Mouse (Mus musculus) limb, embryonic 10.5 days (tissue): Measurements from ENCODE around the gene AU040320. TPM values are rescaled to one million over a fixed set of nuclear protein-coding genes. Genes with fewer than 3 reads are reported as not detected.

Experiments used
- DNase-seq: peaks from one replicate; pipeline ENCODE4 v3.0.0-alpha.2; 2017; ENCODE audit warnings: low spot score
- H3K27ac ChIP-seq: fragments of 300-500 bp; sonication (generic); 2 replicates; pipeline ENCODE4 v1.5.1; 2016; ENCODE audit warnings: mild to moderate bottlenecking
- H3K27me3 ChIP-seq: fragments of 300-500 bp; sonication (generic); 2 replicates; pipeline ENCODE4 v1.6.1; 2016; ENCODE audit warnings: low read depth, mild to moderate bottlenecking; ENCODE audit not compliant: poor library complexity, severe bottlenecking
- H3K36me3 ChIP-seq: fragments of 300-500 bp; sonication (generic); 2 replicates; pipeline ENCODE4 v1.6.1; 2016; ENCODE audit warnings: mild to moderate bottlenecking, moderate library complexity
- H3K4me1 ChIP-seq: fragments of 300-500 bp; sonication (generic); 2 replicates; pipeline ENCODE4 v1.6.1; 2016
- H3K4me3 ChIP-seq: fragments of 300-500 bp; sonication (generic); 2 replicates; pipeline ENCODE4 v1.5.1; 2016; ENCODE audit warnings: mild to moderate bottlenecking, moderate library complexity
- H3K9me3 ChIP-seq: fragments of 300-500 bp; sonication (generic); replicated peaks from 2 replicates; pipeline ENCODE4 v1.6.1; 2016; ENCODE audit warnings: mild to moderate bottlenecking
- WGBS: fragments of 180-500 bp; shearing (Covaris S2); methylation state at CpG from one replicate; pipeline ENCODE4 v1.1.7; 2016; 5-methylcytosine and 5-hydroxymethylcytosine counted together
- polyA plus RNA-seq: library from polyadenylated mRNA; unstranded; fragments of >200 nt; fragmentation: Nextera tagmentation; extraction: Ambion mirVana; gene quantifications from 2 replicates; pipeline ENCODE4 v1.2.1, GENCODE M21; 2016

AU040320 gene
- polyA plus RNA-seq, 1 experiment from 2014 or later: 19.8 TPM

- Histone ChIP-seq H3K36me3 (0 out of 2 replicates have a peak, but pooled peaks cover 2% of the 10 kb centered on the region), H3K27me3 (no peaks in the 10 kb centered on the region), H3K4me3 (no peak overlapping the region), H3K9me3 (no peaks in the 10 kb centered on the region), H3K4me1 (peaks cover 45% of the 10 kb centered on the region), H3K27ac (peak overlapping the region; percentile 30; the same call in 1 of the 2 replicates)
- DNase-seq: no peak
- whole genome bisulfite sequencing: 53% methylated on average over 8 of the region's 8 CpGs
Observed at GRCm38 (mm10) chr4:126779148-126779581, 25.8 kb downstream of the AU040320 start.

- DNase-seq: no peak
- Histone ChIP-seq H3K9me3 (no peaks in the 10 kb centered on the region), H3K36me3 (0 out of 2 replicates have a peak, but pooled peaks cover 2% of the 10 kb centered on the region), H3K4me3 (no peak overlapping the region), H3K4me1 (peaks cover 45% of the 10 kb centered on the region), H3K27ac (peak overlapping the region; percentile 46; the same call in 1 of the 2 replicates), H3K27me3 (no peaks in the 10 kb centered on the region)
- WGBS: 76% methylated on average over 12 of the region's 12 CpGs
Observed at GRCm38 (mm10) chr4:126779826-126780775, 26.8 kb downstream of the AU040320 start.

- H3K4me1 ChIP-seq: peaks cover 45% of the 10 kb centered on the region
- 84% methylated on average over 3 of the region's 3 CpGs for WGBS
- H3K27ac ChIP-seq: peak overlapping the region; percentile 66
Observed at GRCm38 (mm10) chr4:126781871-126782270, 28.5 kb downstream of the AU040320 start.

GRCm38 (mm10) chr4:126782512-126782911, 29.2 kb downstream of the AU040320 start:
- H3K9me3 ChIP-seq: no peaks in the 10 kb centered on the region
- H3K4me1 ChIP-seq: peaks cover 45% of the 10 kb centered on the region
- no peak overlapping the region for H3K4me3 ChIP-seq
- no peak overlapping the region for H3K27ac ChIP-seq
- 93% methylated on average over 8 of the region's 8 CpGs for WGBS
- H3K27me3 ChIP-seq: no peaks in the 10 kb centered on the region
- DNase-seq: no peak
- H3K36me3 ChIP-seq: no peaks in the 10 kb centered on the region

More at GRCm38 (mm10) chr4:126781871-126782270, 28.5 kb downstream of the AU040320 start:
- Histone ChIP-seq H3K27me3 (no peaks in the 10 kb centered on the region), H3K4me3 (no peak overlapping the region), H3K36me3 (no peaks in the 10 kb centered on the region), H3K9me3 (no peaks in the 10 kb centered on the region)
- no peak for DNase-seq

- H3K27me3 ChIP-seq: no peaks in the 10 kb centered on the region
- no peaks in the 10 kb centered on the region for H3K36me3 ChIP-seq
- H3K4me1 ChIP-seq: peaks cover 45% of the 10 kb centered on the region
- H3K4me3 ChIP-seq: no peak overlapping the region
- no peak for DNase-seq
- 87% methylated on average over 8 of the region's 8 CpGs for WGBS
- H3K27ac ChIP-seq: no peak overlapping the region
- no peaks in the 10 kb centered on the region for H3K9me3 ChIP-seq
Observed at GRCm38 (mm10) chr4:126782996-126783395, 29.7 kb downstream of the AU040320 start.

- no peak overlapping the region for H3K27ac ChIP-seq
- no peaks in the 10 kb centered on the region for H3K27me3 ChIP-seq
- H3K9me3 ChIP-seq: no peaks in the 10 kb centered on the region
- H3K36me3 ChIP-seq: peaks cover 36% of the 10 kb centered on the region
- H3K4me1 ChIP-seq: no peaks in the 10 kb centered on the region
- 97% methylated on average over 7 of the region's 7 CpGs for WGBS
- H3K4me3 ChIP-seq: no peak overlapping the region
- DNase-seq: no peak
Observed at GRCm38 (mm10) chr4:126792341-126793102, 39.2 kb downstream of the AU040320 start.

GRCm38 (mm10) chr4:126802174-126802573, 48.8 kb downstream of the AU040320 start:
- 0 out of 2 replicates have a peak, but pooled peaks cover 3% of the 10 kb centered on the region for H3K36me3 ChIP-seq
- H3K27me3 ChIP-seq: no peaks in the 10 kb centered on the region
- 0 out of 2 replicates have a peak, but pooled peaks cover 3% of the 10 kb centered on the region for H3K4me1 ChIP-seq
- H3K9me3 ChIP-seq: no peaks in the 10 kb centered on the region
- DNase-seq: no peak
- no peak overlapping the region for H3K27ac ChIP-seq
- H3K4me3 ChIP-seq: no peak overlapping the region
- WGBS: 91% methylated on average over 8 of the region's 8 CpGs

GRCm38 (mm10) chr4:126803268-126803873, 50.0 kb downstream of the AU040320 start:
- 0 out of 2 replicates have a peak, but pooled peaks cover 3% of the 10 kb centered on the region for H3K36me3 ChIP-seq

GRCm38 (mm10) chr4:126805741-126806140, 52.4 kb downstream of the AU040320 start:
- no peaks in the 10 kb centered on the region for H3K27me3 ChIP-seq
- 0 out of 2 replicates have a peak, but pooled peaks cover 3% of the 10 kb centered on the region for H3K4me1 ChIP-seq
- WGBS: 74% methylated on average over 4 of the region's 4 CpGs
- no peak for DNase-seq
- no peak overlapping the region for H3K4me3 ChIP-seq
- peaks cover 10% of the 10 kb centered on the region for H3K36me3 ChIP-seq
- no peak overlapping the region for H3K27ac ChIP-seq
- H3K9me3 ChIP-seq: no peaks in the 10 kb centered on the region

More at GRCm38 (mm10) chr4:126803268-126803873, 50.0 kb downstream of the AU040320 start:
- H3K27me3 ChIP-seq: no peaks in the 10 kb centered on the region
- WGBS: 38% methylated on average over 8 of the region's 8 CpGs
- H3K9me3 ChIP-seq: no peaks in the 10 kb centered on the region
- DNase-seq: no peak
- H3K27ac ChIP-seq: no peak overlapping the region
- H3K4me3 ChIP-seq: no peak overlapping the region
- H3K4me1 ChIP-seq: 0 out of 2 replicates have a peak, but pooled peaks cover 3% of the 10 kb centered on the region

- Histone ChIP-seq H3K36me3 (peaks cover 10% of the 10 kb centered on the region), H3K4me3 (no peak overlapping the region), H3K27me3 (no peaks in the 10 kb centered on the region), H3K27ac (no peak overlapping the region), H3K4me1 (0 out of 2 replicates have a peak, but pooled peaks cover 3% of the 10 kb centered on the region), H3K9me3 (no peaks in the 10 kb centered on the region)
- no peak for DNase-seq
- WGBS: 87% methylated on average over 7 of the region's 7 CpGs
Observed at GRCm38 (mm10) chr4:126806692-126807427, 53.5 kb downstream of the AU040320 start.

- Histone ChIP-seq H3K4me3 (no peak overlapping the region), H3K27ac (no peak overlapping the region), H3K36me3 (peaks cover 18% of the 10 kb centered on the region), H3K27me3 (no peaks in the 10 kb centered on the region), H3K9me3 (no peaks in the 10 kb centered on the region), H3K4me1 (no peaks in the 10 kb centered on the region)
- WGBS: 91% methylated on average over 3 of the region's 3 CpGs
- DNase-seq: no peak
Observed at GRCm38 (mm10) chr4:126810566-126810965, 57.2 kb downstream of the AU040320 start.

- 96% methylated on average over 5 of the region's 5 CpGs for WGBS
Observed at GRCm38 (mm10) chr4:126813212-126813611, 59.9 kb downstream of the AU040320 start.

More at GRCm38 (mm10) chr4:126813212-126813611, 59.9 kb downstream of the AU040320 start:
- H3K27me3 ChIP-seq: no peaks in the 10 kb centered on the region
- H3K27ac ChIP-seq: no peak overlapping the region
- H3K4me1 ChIP-seq: no peaks in the 10 kb centered on the region
- H3K36me3 ChIP-seq: peaks cover 32% of the 10 kb centered on the region
- H3K9me3 ChIP-seq: no peaks in the 10 kb centered on the region
- no peak for DNase-seq
- H3K4me3 ChIP-seq: no peak overlapping the region
